Mouse (Mus musculus): ENCODE measurements around the gene Mknk2. TPM values are rescaled to one million over a fixed set of nuclear protein-coding genes. Genes with fewer than 3 reads are reported as not detected.
"Not testable (repeated sequence)": the region's sequence is repeated elsewhere in the genome, so short reads cannot be mapped to it uniquely, and the experiment has no call there.

The Mknk2 gene
- total RNA-seq, 2 experiments from 2014 or later = 142 to 160 TPM

GRCm38 (mm10) chr10:80650392-80650791, 27.5 kb downstream of the Mknk2 start:
- DNase-seq = no peak

- DNase-seq = not testable (repeated sequence)
Observed at GRCm38 (mm10) chr10:80649910-80650309, 28.0 kb downstream of the Mknk2 start.

- no peak for DNase-seq
Observed at GRCm38 (mm10) chr10:80646936-80647335, 31.0 kb downstream of the Mknk2 start.

GRCm38 (mm10) chr10:80635345-80635744, 42.6 kb downstream of the Mknk2 start:
- no peak for DNase-seq

GRCm38 (mm10) chr10:80628925-80629324, 49.0 kb downstream of the Mknk2 start:
- DNase-seq = no peak

- peak; percentile 47 for DNase-seq
Observed at GRCm38 (mm10) chr10:80627685-80628084, 50.2 kb downstream of the Mknk2 start.

DNA sequence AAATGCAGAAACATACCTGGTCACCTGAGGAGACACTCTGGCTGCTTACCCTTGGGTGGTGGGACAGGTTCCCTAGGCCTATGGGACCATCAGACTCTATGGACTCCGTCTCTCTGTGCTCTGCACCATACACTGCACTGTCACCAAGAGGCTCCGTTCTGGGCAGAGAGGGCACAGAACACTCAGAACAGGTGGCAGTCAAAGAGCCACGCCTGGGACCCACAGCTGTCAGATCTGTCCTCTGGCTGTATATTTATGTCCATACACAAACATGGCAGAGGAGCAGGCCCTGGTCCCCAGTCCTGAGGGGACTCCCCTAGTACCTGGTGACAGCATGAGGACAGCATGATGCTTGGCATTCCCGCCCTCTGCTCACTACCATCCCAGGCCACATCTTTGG, 52.1 kb downstream of the Mknk2 start:
- DNase-seq = no peak

DNA sequence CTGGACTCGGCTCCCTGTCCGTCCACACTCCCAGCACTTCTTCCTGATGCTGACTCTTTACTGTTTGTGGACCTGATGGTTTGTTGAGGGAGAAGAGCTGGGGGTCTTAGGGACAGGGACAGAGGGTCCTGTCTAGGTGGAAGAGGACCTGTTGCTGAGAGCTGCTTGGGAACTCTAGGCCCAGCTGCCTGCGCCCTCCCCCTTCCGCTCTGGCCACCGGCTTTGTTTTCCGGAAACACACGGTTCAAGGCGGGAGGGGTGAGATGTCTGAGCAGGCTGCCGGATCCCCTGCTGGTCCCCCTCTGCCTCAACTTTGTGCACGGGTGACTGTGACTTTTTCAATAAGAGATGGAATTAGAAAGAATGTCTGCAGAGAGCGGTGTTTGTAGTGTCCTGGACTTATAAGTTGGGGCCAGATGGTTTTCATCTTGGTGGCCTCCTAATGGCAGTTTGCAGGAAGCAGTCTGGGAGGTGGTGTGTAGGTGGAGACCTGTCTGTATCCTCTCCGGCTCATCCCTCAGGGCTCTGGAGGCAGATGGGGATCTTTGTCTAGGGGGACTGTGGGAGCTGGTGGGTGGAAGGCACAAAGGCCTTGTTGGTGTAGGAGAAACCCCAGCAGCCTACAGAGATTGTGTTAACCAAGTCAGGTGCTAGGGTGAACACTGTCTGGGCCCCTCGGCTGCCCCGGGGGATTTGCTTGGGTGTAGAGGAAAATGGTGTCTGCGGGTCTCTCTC, 54.3 kb downstream of the Mknk2 start:
- DNase-seq = peak; percentile 47

DNA sequence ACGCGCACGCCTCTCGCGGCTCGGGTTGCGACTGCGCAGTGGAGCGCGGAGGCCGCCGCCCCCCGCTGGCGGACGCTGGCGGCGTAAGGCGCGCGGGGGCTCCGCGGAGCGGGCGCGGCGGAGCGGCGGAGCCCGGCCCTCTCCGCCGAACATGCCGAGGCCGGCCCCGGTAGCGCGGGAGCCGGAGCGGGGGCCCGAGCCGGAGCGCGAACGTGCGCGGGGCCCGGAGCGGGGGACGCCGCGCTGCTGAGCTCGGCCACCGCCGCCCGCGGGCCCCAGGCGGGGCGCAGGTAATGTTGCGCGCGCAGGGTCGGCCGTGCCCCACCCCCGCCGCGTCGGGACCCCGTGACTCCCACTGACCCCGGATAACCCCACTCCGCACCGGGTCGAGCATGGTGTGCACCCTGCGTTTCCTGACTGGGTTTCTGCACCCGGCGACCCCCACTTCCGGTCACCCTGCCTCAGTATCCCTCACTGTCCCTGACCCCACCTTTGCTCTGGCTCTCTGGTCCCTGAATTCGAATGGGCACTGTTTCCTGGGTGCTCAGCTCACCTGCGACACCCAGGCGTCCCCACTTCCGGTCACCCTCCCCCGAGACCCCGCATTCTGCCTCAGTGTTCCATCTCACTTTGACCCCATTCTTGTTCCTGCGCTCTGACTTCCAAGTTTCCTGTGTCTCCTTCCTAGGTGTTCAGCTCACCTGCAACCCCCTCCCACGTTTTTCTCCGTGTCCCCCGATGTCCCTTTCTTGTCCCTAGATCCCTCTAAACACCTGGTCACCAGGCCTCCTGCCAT, 55.1 kb downstream of the Mknk2 start, which contains the start of gene Csnk1g2:
Gene Csnk1g2 (plus strand): TSS at position 178 of the 796 bp plus-strand sequence.
- peak; percentile 70 for DNase-seq

DNA sequence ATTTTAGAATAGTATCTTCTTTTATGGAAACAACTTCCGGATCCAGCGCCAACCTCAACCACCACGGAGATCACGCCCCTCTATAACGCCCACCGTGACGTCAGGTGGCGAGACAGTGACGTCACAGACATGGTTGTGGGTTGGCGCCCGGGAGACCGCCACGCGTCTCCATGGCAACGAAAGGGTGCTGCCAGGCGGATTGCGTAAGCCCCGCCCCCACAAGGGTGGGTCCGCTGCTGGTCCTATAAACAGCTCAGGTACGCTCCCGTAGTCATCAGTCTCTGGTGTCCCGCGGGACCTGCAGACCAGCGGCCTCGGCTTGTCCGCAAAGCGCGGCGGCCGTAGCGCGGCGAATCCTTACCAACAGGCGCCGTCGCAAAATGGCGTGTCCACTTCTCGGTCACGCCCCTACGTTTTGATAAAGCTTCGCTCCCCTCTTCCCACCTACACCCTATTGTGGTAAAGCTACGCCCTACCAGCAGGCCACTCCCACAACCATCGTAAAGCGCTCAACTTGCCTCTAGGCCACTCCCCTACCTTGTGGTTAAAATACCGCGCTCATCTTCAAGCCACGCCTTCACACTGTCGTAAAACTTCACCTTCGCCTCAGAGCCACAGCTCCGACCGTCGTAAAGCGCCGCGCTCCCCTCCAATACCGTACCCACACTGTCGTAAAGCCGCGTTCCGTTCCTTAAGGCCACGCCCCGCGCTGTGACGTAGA, 55.8 kb downstream of the Mknk2 start:
- DNase-seq = peak; percentile 99

DNA sequence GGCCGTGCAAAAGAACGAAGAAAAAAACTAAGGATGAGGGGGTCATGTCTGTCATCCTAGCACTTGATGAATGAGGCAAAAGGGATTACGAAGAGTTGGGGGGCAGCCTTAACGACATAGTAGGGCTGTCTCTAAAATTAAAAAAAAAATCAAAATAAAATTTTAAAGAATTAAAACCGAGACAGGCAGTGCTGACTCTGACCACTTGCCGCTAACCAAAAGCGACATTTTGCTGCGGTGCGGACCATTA, 56.3 kb downstream of the Mknk2 start:
- DNase-seq = no peak

GRCm38 (mm10) chr10:80620796-80621689, 56.9 kb downstream of the Mknk2 start:
- no peak for DNase-seq

- DNase-seq = no peak
Observed at GRCm38 (mm10) chr10:80620365-80620764, 57.5 kb downstream of the Mknk2 start.

DNA sequence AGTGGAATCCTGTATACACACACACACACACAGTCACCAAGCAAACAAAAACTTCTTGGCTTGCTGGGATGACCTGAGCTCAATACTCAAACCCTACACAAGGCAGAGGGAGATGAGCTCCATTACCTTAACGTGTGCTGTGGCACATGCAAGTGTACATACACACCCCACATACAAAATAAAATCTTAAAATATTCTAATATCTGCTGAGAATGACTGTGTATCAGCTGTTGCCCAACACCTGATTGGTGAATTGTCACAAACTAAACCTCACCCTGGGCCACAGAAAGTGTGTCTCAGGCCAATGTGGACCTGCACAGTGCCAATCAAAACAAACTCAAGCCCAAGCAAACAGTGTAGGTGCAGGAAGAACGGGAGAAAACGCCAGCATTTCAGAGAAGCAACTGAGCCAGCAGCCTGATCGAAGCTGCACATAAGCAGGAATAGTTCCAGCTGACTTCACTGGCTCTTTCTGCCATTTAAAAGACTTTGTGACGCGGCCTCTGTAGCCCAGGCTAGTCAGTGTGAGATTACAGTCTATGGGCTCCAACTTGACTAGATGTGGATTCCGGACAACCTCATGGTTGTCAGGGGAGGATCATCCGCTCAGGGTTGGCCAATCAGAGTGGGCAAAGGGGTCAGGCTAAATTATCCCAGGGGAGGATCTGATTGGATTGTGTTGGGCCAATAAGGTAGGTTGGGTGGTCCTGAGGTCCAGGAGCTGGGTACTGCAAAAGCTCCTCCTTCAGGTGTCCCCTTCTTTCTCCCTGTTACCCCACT, 58.3 kb downstream of the Mknk2 start:
- DNase-seq = no peak

DNA sequence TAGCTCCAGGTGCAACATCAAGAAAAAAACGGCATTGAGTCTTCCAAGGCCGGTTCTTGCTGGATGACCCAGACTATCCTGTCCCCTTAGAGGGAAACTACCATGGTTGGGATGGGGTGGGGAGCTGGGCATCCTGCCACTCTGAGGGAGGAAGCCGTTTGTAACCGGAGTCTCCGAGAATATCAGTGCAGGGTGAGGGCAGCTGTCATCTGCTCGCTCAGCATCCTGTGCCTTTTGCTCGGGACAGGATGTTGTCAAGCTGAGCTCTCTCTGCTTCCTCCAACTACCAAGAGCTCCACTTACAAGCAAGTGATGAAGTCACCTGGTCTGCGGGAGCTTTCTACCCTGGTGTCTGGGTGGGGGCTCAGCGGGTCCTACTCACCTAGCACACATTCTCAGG, 59.7 kb downstream of the Mknk2 start:
- peak; percentile 57 for DNase-seq

Other genes with a start within 250 kb of the Mknk2 start
- 10 to 100 TPM; 33.0 to 43.2 TPM for gene Tcf3, start 244.5 kb downstream of the Mknk2 start, total RNA-seq (2021)
- not detected for gene Onecut3, start 183.3 kb downstream of the Mknk2 start, total RNA-seq (2021)
- not detected for gene Atp8b3, start 139.0 kb downstream of the Mknk2 start, total RNA-seq (2021)
- 10 to 100 TPM; 13.1 to 16.7 TPM for gene Rexo1, start 116.6 kb downstream of the Mknk2 start, total RNA-seq (2021)
- gene Klf16, start 100.8 kb downstream of the Mknk2 start, total RNA-seq (2021) = 1 to 10 TPM; 3.5 to 5.8 TPM
- gene Abhd17a, start 87.8 kb downstream of the Mknk2 start, total RNA-seq (2021) = 10 to 100 TPM; 69.6 to 73.3 TPM
- 10 to 100 TPM; 18.4 to 23.9 TPM for gene Scamp4, start 75.2 kb downstream of the Mknk2 start, total RNA-seq (2021)
- 1 to 10 TPM in 1 of 2 experiments, under 1 TPM in 1; 0.99 to 1.3 TPM for gene Adat3, start 75.2 kb downstream of the Mknk2 start, total RNA-seq (2021)
- gene Gm49322, start 72.1 kb downstream of the Mknk2 start, total RNA-seq (2021) = 1 to 10 TPM in 1 of 2 experiments, under 1 TPM in 1; 0.45 to 1.2 TPM
- gene Csnk1g2, start 55.3 kb downstream of the Mknk2 start, total RNA-seq (2021) = 100 to 1,000 TPM; 121 to 141 TPM
- gene Btbd2, start 21.0 kb downstream of the Mknk2 start, total RNA-seq (2021) = 10 to 100 TPM; 39.9 to 40.3 TPM
- gene Mob3a, start 23.9 kb upstream of the Mknk2 start, total RNA-seq (2021) = 10 to 100 TPM in 1 of 2 experiments, 1 to 10 TPM in 1; 8.6 to 13.1 TPM
- gene Izumo4, start 24.1 kb upstream of the Mknk2 start, total RNA-seq (2021) = 1 to 10 TPM; 4.3 to 6.1 TPM
- gene Ap3d1, start 64.2 kb upstream of the Mknk2 start, total RNA-seq (2021) = 10 to 100 TPM; 27.7 to 37.1 TPM
- gene Dot1l, start 77.1 kb upstream of the Mknk2 start, total RNA-seq (2021) = 10 to 100 TPM; 25.9 to 46.0 TPM
- gene Sf3a2, start 120.1 kb upstream of the Mknk2 start, total RNA-seq (2021) = 10 to 100 TPM; 31.6 to 41.3 TPM
- gene Plekhj1, start 120.5 kb upstream of the Mknk2 start, total RNA-seq (2021) = 10 to 100 TPM; 26.8 to 30.9 TPM
- gene Amh, start 127.1 kb upstream of the Mknk2 start, total RNA-seq (2021) = under 1 TPM; 0.20 to 0.52 TPM
- 100 to 1,000 TPM; 289 to 339 TPM for gene Jsrp1, start 135.4 kb upstream of the Mknk2 start, total RNA-seq (2021)
- gene Oaz1, start 148.5 kb upstream of the Mknk2 start, total RNA-seq (2021) = 100 to 1,000 TPM; 846 to 935 TPM
- gene Lingo3, start 165.9 kb upstream of the Mknk2 start, total RNA-seq (2021) = 10 to 100 TPM; 31.9 to 32.9 TPM
- 10 to 100 TPM; 36.8 to 42.4 TPM for gene Lsm7, start 177.1 kb upstream of the Mknk2 start, total RNA-seq (2021)
- gene Sppl2b, start 177.2 kb upstream of the Mknk2 start, total RNA-seq (2021) = 10 to 100 TPM; 30.5 to 33.0 TPM
- under 1 TPM in 1 of 2 experiments, not detected in 1; 0.07 TPM for gene Tmprss9, start 193.7 kb upstream of the Mknk2 start, total RNA-seq (2021)
- gene Timm13, start 222.9 kb upstream of the Mknk2 start, total RNA-seq (2021) = 100 to 1,000 TPM; 113 to 127 TPM
- gene Lmnb2, start 240.1 kb upstream of the Mknk2 start, total RNA-seq (2021) = 10 to 100 TPM; 24.0 to 28.1 TPM